Mouse (Mus musculus) granulocyte monocyte progenitor cell, adult 5-6 weeks (primary cell): ENCODE measurements around the gene H2-Q10. TPM values are rescaled to one million over a fixed set of nuclear protein-coding genes. Genes with fewer than 3 reads are reported as not detected.
"Not testable (repeated sequence)": the region's sequence is repeated elsewhere in the genome, so short reads cannot be mapped to it uniquely, and the experiment has no call there.

Experiments used
- ATAC-seq: replicated peaks from 2 replicates; pipeline ENCODE4 v1.8.0; 2016; ENCODE audit warnings: mild to moderate bottlenecking, moderate TSS enrichment, inconsistent platforms; ENCODE audit not compliant: poor library complexity, severe bottlenecking
- total RNA-seq, 2 experiments: library from RNA; stranded (forward) in 1 of 2; stranded (reverse) in 1 of 2; fragments of 200-712, 200-1000 nt in 1 of 2; fragments of >200 nt in 1 of 2; fragmentation: Nextera tagmentation in 1 of 2; gene quantifications; 2 replicates each; pipeline ENCODE4 v1.2.3; 2014 to 2017

Gene H2-Q10
- total RNA-seq, 2 experiments from 2014 or later = 1.0 TPM; not detected in 1

- not testable (repeated sequence) for ATAC-seq
These were observed 25.4 kb upstream of the H2-Q10 start for GRCm38 (mm10) chr17:35444510-35444909.

- ATAC-seq = not testable (repeated sequence)
These were observed 11.6 kb upstream of the H2-Q10 start for GRCm38 (mm10) chr17:35458247-35458646.

- peak; percentile 87 for ATAC-seq
These were observed 9.2 kb upstream of the H2-Q10 start for GRCm38 (mm10) chr17:35460513-35461341.

- not testable (repeated sequence) for ATAC-seq
These were observed 4.2 kb upstream of the H2-Q10 start for GRCm38 (mm10) chr17:35465651-35466050.

GRCm38 (mm10) chr17:35468936-35469335, 953 bp upstream of the H2-Q10 start:
- ATAC-seq = not testable (repeated sequence)

GRCm38 (mm10) chr17:35484066-35484465, 14.2 kb downstream of the H2-Q10 start:
- peak; percentile 58 for ATAC-seq

- ATAC-seq = no peak
These were observed 15.8 kb downstream of the H2-Q10 start for GRCm38 (mm10) chr17:35485702-35486101.

GRCm38 (mm10) chr17:35486726-35487125, 16.8 kb downstream of the H2-Q10 start:
- ATAC-seq = no peak

GRCm38 (mm10) chr17:35488041-35488440, 18.2 kb downstream of the H2-Q10 start:
- ATAC-seq = no peak

- no peak for ATAC-seq
These were observed 20.4 kb downstream of the H2-Q10 start for GRCm38 (mm10) chr17:35490320-35490719.

GRCm38 (mm10) chr17:35497124-35497523, 27.2 kb downstream of the H2-Q10 start:
- ATAC-seq = no peak

- ATAC-seq = no peak
These were observed 32.3 kb downstream of the H2-Q10 start for GRCm38 (mm10) chr17:35502226-35502625.

GRCm38 (mm10) chr17:35502762-35503161, 32.9 kb downstream of the H2-Q10 start:
- no peak for ATAC-seq

GRCm38 (mm10) chr17:35503849-35504248, 34.0 kb downstream of the H2-Q10 start:
- no peak for ATAC-seq

GRCm38 (mm10) chr17:35504628-35505481, 35.0 kb downstream of the H2-Q10 start:
- no peak for ATAC-seq

- ATAC-seq = no peak
These were observed 35.9 kb downstream of the H2-Q10 start, which contains the start of gene Pou5f1 for GRCm38 (mm10) chr17:35505776-35506175. TSS of gene Pou5f1 (plus strand) at chr17:35506018.

GRCm38 (mm10) chr17:35506881-35507280, 37.0 kb downstream of the H2-Q10 start:
- no peak for ATAC-seq

GRCm38 (mm10) chr17:35507556-35508260, 37.8 kb downstream of the H2-Q10 start:
- no peak for ATAC-seq

- not testable (repeated sequence) for ATAC-seq
These were observed 38.4 kb downstream of the H2-Q10 start for GRCm38 (mm10) chr17:35508279-35508678.

GRCm38 (mm10) chr17:35509284-35509683, 39.4 kb downstream of the H2-Q10 start:
- peak; percentile 59 for ATAC-seq
